Mouse (Mus musculus): ENCODE measurements around the gene Gm15091. TPM values are rescaled to one million over a fixed set of nuclear protein-coding genes. Genes with fewer than 3 reads are reported as not detected.
"Not testable (repeated sequence)": the region's sequence is repeated elsewhere in the genome, so short reads cannot be mapped to it uniquely, and the experiment has no call there.

Gene Gm15091
- not detected in 2 replicates for polyA plus RNA-seq (2015; fragmentation: Nextera tagmentation; extraction: Ambion mirVana)

DNA sequence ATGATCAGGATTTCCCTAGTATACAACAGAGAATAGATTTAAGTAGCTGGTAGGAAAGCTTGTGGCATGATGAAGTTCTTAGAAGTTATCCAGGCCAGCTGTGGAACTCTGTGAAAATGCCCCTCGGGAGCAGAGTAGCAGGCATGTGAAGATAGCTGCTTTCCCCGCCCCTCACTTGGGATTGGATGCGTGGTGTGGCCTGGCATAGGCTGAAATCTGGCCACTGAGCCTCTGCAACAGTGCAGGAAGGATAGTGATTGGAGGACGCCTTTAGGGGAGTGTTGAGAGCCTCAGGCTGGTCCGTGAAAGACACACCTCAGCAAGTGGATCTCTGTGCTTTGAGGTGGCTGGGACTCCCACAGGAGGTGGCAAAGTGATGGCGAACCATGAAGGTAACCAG lies at the start of gene Gm15091:
Gene Gm15091, plus strand, starts transcription at position 301 of the 400 bp plus-strand sequence.
- H3K4me1 ChIP-seq (replicated peaks); ATAC-seq (ENCODE audit: low FRiP score, low read depth); H3K27me3 ChIP-seq; H3K27ac ChIP-seq (replicated peaks); H3K9me3 ChIP-seq; H3K9ac ChIP-seq; H3K4me3 ChIP-seq; H3K36me3 ChIP-seq; H3K4me2 ChIP-seq: not testable (repeated sequence)
- 77% methylated on average over 6 of the region's 6 CpGs for WGBS

Other genes with a start within 250 kb of the Gm15091 start
- not detected in 2 replicates for gene Gm15097, start 157.2 kb upstream of the Gm15091 start, polyA plus RNA-seq (2015; fragmentation: Nextera tagmentation; extraction: Ambion mirVana)

All from hindbrain, embryonic 15.5 days (tissue).